Mouse (Mus musculus): ENCODE measurements around the gene Nwd1. TPM values are rescaled to one million over a fixed set of nuclear protein-coding genes. Genes with fewer than 3 reads are reported as not detected.
"Not testable (repeated sequence)": the region's sequence is repeated elsewhere in the genome, so short reads cannot be mapped to it uniquely, and the experiment has no call there.

The Nwd1 gene
- polyA plus RNA-seq, 1 experiment from 2014 or later: 0.14 TPM

- Histone ChIP-seq H3K36me3 (ENCODE audit: control insufficient read depth, insufficient read depth, low read length) (no peaks in the 10 kb centered on the region), H3K4me1 (ENCODE audit: control insufficient read depth, insufficient read depth, low read length) (no peaks in the 10 kb centered on the region), H3K9me3 (ENCODE audit: control insufficient read depth, low read depth, low read length) (no peaks in the 10 kb centered on the region), H3K4me2 (replicated peaks; ENCODE audit: low read depth, low read length) (no peak overlapping the region), H3K4me3 (ENCODE audit: low read depth, low read length) (no peak overlapping the region), H3K9ac (replicated peaks; ENCODE audit: low read depth, low read length) (no peak overlapping the region), H3K27ac (ENCODE audit: low read length) (no peak overlapping the region), H3K27me3 (ENCODE audit: control insufficient read depth, insufficient read depth, low read length) (no peaks in the 10 kb centered on the region)
- WGBS: 66% methylated on average over 3 of the region's 3 CpGs
- no peak for ATAC-seq (ENCODE audit: insufficient number of reproducible peaks, insufficient read depth, low FRiP score, low read depth)
Measured at GRCm38 (mm10) chr8:72664107-72664652, 17.7 kb downstream of the Nwd1 start.

DNA sequence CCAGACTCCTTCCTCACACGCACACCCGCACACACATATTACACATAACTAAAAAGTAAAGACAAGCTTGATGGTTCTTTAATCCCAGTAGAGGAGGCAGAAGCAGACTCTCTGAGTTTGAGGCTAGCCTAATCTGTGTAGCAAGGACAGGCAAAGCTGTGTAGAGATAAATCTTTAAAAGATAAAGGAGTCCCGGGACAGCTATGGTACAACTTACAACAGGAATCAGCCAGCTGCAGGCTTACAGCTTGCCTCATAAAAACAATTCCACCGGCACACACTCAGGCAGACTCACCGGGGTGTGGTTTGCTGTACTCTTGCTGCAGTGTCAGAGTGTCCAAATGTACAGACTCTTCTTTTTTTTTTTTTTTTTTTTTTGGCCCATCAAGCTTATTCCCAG, 18.2 kb downstream of the Nwd1 start:
- Histone ChIP-seq H3K4me3 (ENCODE audit: low read depth, low read length) (no peak overlapping the region), H3K4me2 (replicated peaks; ENCODE audit: low read depth, low read length) (no peak overlapping the region), H3K9me3 (ENCODE audit: control insufficient read depth, low read depth, low read length) (no peaks in the 10 kb centered on the region), H3K4me1 (ENCODE audit: control insufficient read depth, insufficient read depth, low read length) (no peaks in the 10 kb centered on the region), H3K27me3 (ENCODE audit: control insufficient read depth, insufficient read depth, low read length) (no peaks in the 10 kb centered on the region), H3K36me3 (ENCODE audit: control insufficient read depth, insufficient read depth, low read length) (no peaks in the 10 kb centered on the region), H3K9ac (replicated peaks; ENCODE audit: low read depth, low read length) (no peak overlapping the region), H3K27ac (ENCODE audit: low read length) (no peak overlapping the region)
- ATAC-seq (ENCODE audit: insufficient number of reproducible peaks, insufficient read depth, low FRiP score, low read depth): no peak
- 72% methylated on average over 5 of the region's 5 CpGs for WGBS

DNA sequence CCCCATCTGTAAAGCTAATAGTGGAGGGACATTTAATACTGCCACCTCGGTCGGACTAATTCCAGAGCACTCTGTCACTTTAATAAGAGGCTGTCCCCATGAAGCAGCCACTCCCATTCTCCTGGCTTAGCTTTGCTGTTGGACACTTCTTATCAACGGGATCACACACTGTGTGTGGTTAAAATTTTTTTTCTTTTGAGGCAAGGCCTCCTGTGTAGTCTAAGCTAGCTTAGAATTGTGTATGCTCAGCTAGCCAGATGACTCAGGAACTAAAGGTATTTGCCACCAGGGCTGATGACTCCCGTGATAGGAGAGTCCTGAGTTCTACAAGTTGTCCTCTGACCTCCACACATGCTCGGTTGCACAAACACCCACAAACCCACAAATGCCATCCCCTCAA, 18.9 kb downstream of the Nwd1 start:
- no peaks in the 10 kb centered on the region for H3K27me3 ChIP-seq (ENCODE audit: control insufficient read depth, insufficient read depth, low read length)
- H3K4me3 ChIP-seq (ENCODE audit: low read depth, low read length): no peak overlapping the region
- H3K9me3 ChIP-seq (ENCODE audit: control insufficient read depth, low read depth, low read length): no peaks in the 10 kb centered on the region
- H3K9ac ChIP-seq (replicated peaks; ENCODE audit: low read depth, low read length): no peak overlapping the region
- whole genome bisulfite sequencing: 48% methylated on average over 5 of the region's 5 CpGs
- ATAC-seq (ENCODE audit: insufficient number of reproducible peaks, insufficient read depth, low FRiP score, low read depth): no peak
- H3K4me1 ChIP-seq (ENCODE audit: control insufficient read depth, insufficient read depth, low read length): no peaks in the 10 kb centered on the region
- H3K36me3 ChIP-seq (ENCODE audit: control insufficient read depth, insufficient read depth, low read length): no peaks in the 10 kb centered on the region
- no peak overlapping the region for H3K4me2 ChIP-seq (replicated peaks; ENCODE audit: low read depth, low read length)
- H3K27ac ChIP-seq (ENCODE audit: low read length): no peak overlapping the region

DNA sequence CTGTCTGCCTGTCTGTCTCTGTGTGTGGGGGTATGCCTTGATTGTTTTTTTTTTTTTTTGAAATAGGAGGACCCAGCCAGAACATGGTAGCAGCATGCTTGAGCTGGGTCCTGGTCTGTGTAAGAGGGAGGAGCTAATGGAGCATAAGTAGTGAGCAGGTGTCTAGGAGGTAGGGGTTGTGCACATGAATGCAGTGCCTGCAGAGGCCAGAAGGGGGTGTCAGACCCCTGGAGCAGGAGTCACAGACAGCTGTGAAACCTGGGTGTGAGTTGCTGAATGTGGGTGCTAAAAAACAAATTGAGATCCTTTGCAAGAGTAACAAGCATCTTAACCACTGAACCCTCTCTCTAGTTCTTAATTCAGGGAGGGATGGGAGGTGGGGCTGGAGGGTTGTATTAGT, 22.4 kb downstream of the Nwd1 start:
- H3K9ac ChIP-seq (replicated peaks; ENCODE audit: low read depth, low read length): no peak overlapping the region
- no peaks in the 10 kb centered on the region for H3K36me3 ChIP-seq (ENCODE audit: control insufficient read depth, insufficient read depth, low read length)
- no peaks in the 10 kb centered on the region for H3K4me1 ChIP-seq (ENCODE audit: control insufficient read depth, insufficient read depth, low read length)
- no peaks in the 10 kb centered on the region for H3K27me3 ChIP-seq (ENCODE audit: control insufficient read depth, insufficient read depth, low read length)
- no peak for ATAC-seq (ENCODE audit: insufficient number of reproducible peaks, insufficient read depth, low FRiP score, low read depth)
- H3K9me3 ChIP-seq (ENCODE audit: control insufficient read depth, low read depth, low read length): no peaks in the 10 kb centered on the region
- H3K4me2 ChIP-seq (replicated peaks; ENCODE audit: low read depth, low read length): no peak overlapping the region
- no peak overlapping the region for H3K4me3 ChIP-seq (ENCODE audit: low read depth, low read length)
- H3K27ac ChIP-seq (ENCODE audit: low read length): no peak overlapping the region

GRCm38 (mm10) chr8:72672802-72673201, 26.3 kb downstream of the Nwd1 start:
- H3K9me3 ChIP-seq (ENCODE audit: control insufficient read depth, low read depth, low read length): no peaks in the 10 kb centered on the region
- 79% methylated on average over 1 of the region's 1 CpGs for WGBS
- no peak for ATAC-seq (ENCODE audit: insufficient number of reproducible peaks, insufficient read depth, low FRiP score, low read depth)

DNA sequence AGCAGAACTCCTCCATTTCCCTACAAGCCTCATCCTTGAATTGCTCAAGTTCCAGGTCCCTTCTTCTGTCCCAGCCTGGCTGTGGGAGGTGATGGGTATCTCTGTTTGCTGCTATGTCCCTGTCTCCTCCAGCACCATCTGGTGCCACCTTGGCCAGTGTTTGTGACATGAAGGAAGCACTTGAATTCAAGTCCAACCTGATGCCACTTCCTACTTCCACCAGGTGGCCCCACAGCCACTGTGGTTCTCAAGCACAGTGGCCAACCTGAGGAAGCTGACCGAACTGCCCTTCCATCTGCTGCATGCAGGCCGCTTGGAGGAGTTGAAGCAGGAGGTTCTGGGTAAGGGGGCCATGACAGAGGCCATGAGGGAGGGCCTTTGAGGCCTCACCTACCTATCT, 27.7 kb downstream of the Nwd1 start:
- Histone ChIP-seq H3K4me1 (ENCODE audit: control insufficient read depth, insufficient read depth, low read length) (no peaks in the 10 kb centered on the region), H3K9ac (replicated peaks; ENCODE audit: low read depth, low read length) (no peak overlapping the region), H3K9me3 (ENCODE audit: control insufficient read depth, low read depth, low read length) (no peaks in the 10 kb centered on the region), H3K27ac (ENCODE audit: low read length) (no peak overlapping the region), H3K4me2 (replicated peaks; ENCODE audit: low read depth, low read length) (no peak overlapping the region), H3K27me3 (ENCODE audit: control insufficient read depth, insufficient read depth, low read length) (no peaks in the 10 kb centered on the region), H3K4me3 (ENCODE audit: low read depth, low read length) (no peak overlapping the region), H3K36me3 (ENCODE audit: control insufficient read depth, insufficient read depth, low read length) (no peaks in the 10 kb centered on the region)
- no peak for ATAC-seq (ENCODE audit: insufficient number of reproducible peaks, insufficient read depth, low FRiP score, low read depth)
- 79% methylated on average over 2 of the region's 2 CpGs for WGBS

More at GRCm38 (mm10) chr8:72672802-72673201, 26.3 kb downstream of the Nwd1 start:
- Histone ChIP-seq H3K4me3 (ENCODE audit: low read depth, low read length) (no peak overlapping the region), H3K27ac (ENCODE audit: low read length) (no peak overlapping the region), H3K4me2 (replicated peaks; ENCODE audit: low read depth, low read length) (no peak overlapping the region), H3K9ac (replicated peaks; ENCODE audit: low read depth, low read length) (no peak overlapping the region), H3K27me3 (ENCODE audit: control insufficient read depth, insufficient read depth, low read length) (no peaks in the 10 kb centered on the region), H3K4me1 (ENCODE audit: control insufficient read depth, insufficient read depth, low read length) (no peaks in the 10 kb centered on the region), H3K36me3 (ENCODE audit: control insufficient read depth, insufficient read depth, low read length) (no peaks in the 10 kb centered on the region)

GRCm38 (mm10) chr8:72676436-72676835, 29.9 kb downstream of the Nwd1 start:
- Histone ChIP-seq H3K9me3 (ENCODE audit: control insufficient read depth, low read depth, low read length) (no peaks in the 10 kb centered on the region), H3K27me3 (ENCODE audit: control insufficient read depth, insufficient read depth, low read length) (no peaks in the 10 kb centered on the region), H3K27ac (ENCODE audit: low read length) (no peak overlapping the region), H3K4me1 (ENCODE audit: control insufficient read depth, insufficient read depth, low read length) (no peaks in the 10 kb centered on the region), H3K36me3 (ENCODE audit: control insufficient read depth, insufficient read depth, low read length) (no peaks in the 10 kb centered on the region), H3K4me3 (ENCODE audit: low read depth, low read length) (no peak overlapping the region), H3K4me2 (replicated peaks; ENCODE audit: low read depth, low read length) (no peak overlapping the region), H3K9ac (replicated peaks; ENCODE audit: low read depth, low read length) (no peak overlapping the region)
- 60% methylated on average over 4 of the region's 4 CpGs for WGBS
- ATAC-seq (ENCODE audit: insufficient number of reproducible peaks, insufficient read depth, low FRiP score, low read depth): no peak

DNA sequence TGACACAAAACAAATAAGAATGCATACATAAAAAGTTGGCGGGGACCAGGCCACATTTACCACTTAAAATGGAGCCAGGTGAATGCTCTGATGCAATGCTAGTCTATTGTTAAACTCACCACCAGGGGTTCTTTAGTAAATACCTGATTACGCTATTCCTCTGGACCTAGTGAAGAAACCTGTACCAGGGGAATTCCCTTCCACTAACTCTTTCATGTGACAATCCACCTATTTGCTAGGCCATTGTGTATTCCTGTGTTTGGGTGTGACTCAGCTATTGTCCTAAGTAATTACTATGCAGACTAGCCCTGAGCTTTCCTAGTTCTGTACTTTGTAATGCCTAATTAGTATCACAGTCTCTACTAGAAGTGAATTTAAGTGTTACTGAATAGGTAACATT, 30.3 kb downstream of the Nwd1 start:
- not testable (repeated sequence) for H3K36me3 ChIP-seq (ENCODE audit: control insufficient read depth, insufficient read depth, low read length); H3K4me3 ChIP-seq (ENCODE audit: low read depth, low read length); ATAC-seq (ENCODE audit: insufficient number of reproducible peaks, insufficient read depth, low FRiP score, low read depth); H3K27me3 ChIP-seq (ENCODE audit: control insufficient read depth, insufficient read depth, low read length); H3K4me1 ChIP-seq (ENCODE audit: control insufficient read depth, insufficient read depth, low read length); H3K9me3 ChIP-seq (ENCODE audit: control insufficient read depth, low read depth, low read length); H3K4me2 ChIP-seq (replicated peaks; ENCODE audit: low read depth, low read length); H3K27ac ChIP-seq (ENCODE audit: low read length); H3K9ac ChIP-seq (replicated peaks; ENCODE audit: low read depth, low read length)
- WGBS: 60% methylated on average over 2 of the region's 2 CpGs

DNA sequence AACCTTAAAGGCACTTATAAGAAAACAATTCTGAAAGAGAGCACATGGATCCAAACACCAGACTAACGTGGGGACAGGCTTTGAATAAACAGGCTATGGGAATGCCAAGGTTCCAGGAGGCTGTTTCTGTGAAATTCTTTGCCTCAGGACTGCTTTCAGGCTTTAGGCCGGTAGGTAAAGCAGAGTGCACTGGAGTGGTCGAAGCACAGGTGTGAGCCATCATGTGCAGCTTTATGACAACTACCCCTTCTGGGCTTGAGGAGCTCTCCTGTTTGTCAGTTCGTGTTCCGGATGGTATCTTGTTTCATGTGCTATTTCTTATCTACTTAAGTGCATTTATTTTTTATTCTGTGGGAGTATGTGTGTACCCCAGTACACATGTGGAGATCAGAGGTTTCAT, 30.8 kb downstream of the Nwd1 start:
- no peaks in the 10 kb centered on the region for H3K36me3 ChIP-seq (ENCODE audit: control insufficient read depth, insufficient read depth, low read length)
- no peaks in the 10 kb centered on the region for H3K27me3 ChIP-seq (ENCODE audit: control insufficient read depth, insufficient read depth, low read length)
- ATAC-seq (ENCODE audit: insufficient number of reproducible peaks, insufficient read depth, low FRiP score, low read depth): no peak
- H3K4me2 ChIP-seq (replicated peaks; ENCODE audit: low read depth, low read length): no peak overlapping the region
- no peaks in the 10 kb centered on the region for H3K4me1 ChIP-seq (ENCODE audit: control insufficient read depth, insufficient read depth, low read length)
- no peaks in the 10 kb centered on the region for H3K9me3 ChIP-seq (ENCODE audit: control insufficient read depth, low read depth, low read length)
- H3K9ac ChIP-seq (replicated peaks; ENCODE audit: low read depth, low read length): no peak overlapping the region
- no peak overlapping the region for H3K27ac ChIP-seq (ENCODE audit: low read length)
- WGBS: 36% methylated on average over 5 of the region's 5 CpGs
- no peak overlapping the region for H3K4me3 ChIP-seq (ENCODE audit: low read depth, low read length)
